Mouse (Mus musculus) hindbrain, embryonic 14.5 days (tissue): ENCODE data around the gene Ttll11. TPM values are rescaled to one million over a fixed set of nuclear protein-coding genes. Genes with fewer than 3 reads are reported as not detected.

Source experiments
- ATAC-seq: fragments of 200-750 bp; cut with Nextera tagmentation; 2 replicates; pipeline ENCODE4 v1.8.0; 2017; ENCODE audit warnings: moderate number of reproducible peaks, mild to moderate bottlenecking, moderate TSS enrichment, moderate library complexity; ENCODE audit not compliant: low FRiP score
- DNase-seq: peaks from one replicate; pipeline ENCODE4 v3.0.0-alpha.2; 2015; ENCODE audit warnings: low spot score
- H3K27ac ChIP-seq: fragments of 300-500 bp; sonication (generic); 2 replicates; pipeline ENCODE4 v1.5.1; 2014; ENCODE audit warnings: mild to moderate bottlenecking, moderate library complexity
- H3K27me3 ChIP-seq: fragments of 300-500 bp; sonication (generic); 2 replicates; pipeline ENCODE4 v1.6.1; 2014; ENCODE audit warnings: mild to moderate bottlenecking, low read length, mixed read lengths; ENCODE audit not compliant: control insufficient read depth, insufficient read depth
- H3K36me3 ChIP-seq: fragments of 300-500 bp; sonication (generic); replicated peaks from 2 replicates; pipeline ENCODE4 v1.6.1; 2014; ENCODE audit not compliant: control insufficient read depth, insufficient read depth
- H3K4me1 ChIP-seq: fragments of 300-500 bp; sonication (generic); replicated peaks from 2 replicates; pipeline ENCODE4 v1.6.1; 2014; ENCODE audit warnings: antibody characterized with exemption, low read length, mixed read lengths; ENCODE audit not compliant: control insufficient read depth, insufficient read depth
- H3K4me2 ChIP-seq: fragments of 300-500 bp; sonication (generic); replicated peaks from 2 replicates; pipeline ENCODE4 v1.6.1; 2014; ENCODE audit warnings: mild to moderate bottlenecking, moderate library complexity
- H3K4me3 ChIP-seq: fragments of 300-500 bp; sonication (generic); replicated peaks from 2 replicates; pipeline ENCODE4 v1.5.1; 2014; ENCODE audit warnings: mild to moderate bottlenecking, low read length
- H3K9ac ChIP-seq: fragments of 300-500 bp; sonication (generic); 2 replicates; pipeline ENCODE4 v1.6.1; 2014
- H3K9me3 ChIP-seq: fragments of 300-500 bp; sonication (generic); 2 replicates; pipeline ENCODE4 v1.6.1; 2016; ENCODE audit warnings: low read length; ENCODE audit not compliant: control insufficient read depth
- WGBS: fragments of 180-500 bp; shearing (Covaris S2); extraction: QIAGEN DNeasy Blood & Tissue Kit; methylation state at CpG from one replicate; pipeline ENCODE4 v1.1.7; 2014; 5-methylcytosine and 5-hydroxymethylcytosine counted together
- polyA plus RNA-seq: library from polyadenylated mRNA; unstranded; fragments of >200 nt; fragmentation: Nextera tagmentation; extraction: Ambion mirVana; gene quantifications from 2 replicates; pipeline ENCODE4 v1.2.1, GENCODE M21; 2014

Ttll11 gene
- polyA plus RNA-seq, 1 experiment from 2014 or later = 6.6 TPM

DNA sequence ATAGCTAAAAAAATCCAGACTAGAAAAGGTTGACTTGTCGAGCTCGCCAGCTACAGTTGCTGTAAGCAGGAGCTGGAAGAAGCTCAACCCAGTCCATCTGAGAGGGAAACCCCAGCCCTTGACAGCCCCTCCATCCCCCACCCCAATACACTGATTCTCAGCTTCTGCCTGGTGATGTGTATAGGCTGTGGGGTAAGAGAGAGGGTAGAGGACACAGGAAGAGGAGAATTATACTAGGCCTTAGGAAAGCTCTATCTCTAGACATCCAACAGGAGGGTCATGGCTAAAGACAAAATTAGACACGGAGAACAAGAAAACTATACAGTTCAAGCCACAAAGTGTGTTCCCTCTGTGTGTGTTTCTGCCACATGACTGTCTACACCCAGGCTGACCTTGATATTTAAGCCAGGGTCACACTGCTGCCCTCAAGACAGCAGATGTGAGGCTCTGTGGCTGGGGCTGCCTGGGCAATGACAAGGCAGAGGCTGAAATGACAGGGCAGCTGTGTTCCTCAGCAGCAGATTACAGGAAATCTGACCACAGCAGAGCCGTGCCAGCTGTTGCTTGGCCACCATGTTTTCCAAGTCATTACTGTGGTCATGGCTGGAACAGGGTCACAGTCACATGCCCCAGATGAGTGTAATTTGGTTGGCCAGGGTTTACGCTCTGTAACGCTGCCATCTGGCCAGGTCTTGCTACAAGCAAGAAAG is 81.1 kb downstream of the Ttll11 start:
- no peak for DNase-seq
- no peaks in the 10 kb centered on the region for H3K4me1 ChIP-seq
- ATAC-seq = no peak

GRCm38 (mm10) chr2:35897125-35897524 is 82.6 kb downstream of the Ttll11 start:
- Histone ChIP-seq H3K9ac (no peak overlapping the region), H3K4me2 (no peak overlapping the region), H3K9me3 (no peaks in the 10 kb centered on the region), H3K27me3 (no peaks in the 10 kb centered on the region), H3K4me3 (no peak overlapping the region), H3K4me1 (no peaks in the 10 kb centered on the region), H3K36me3 (no peaks in the 10 kb centered on the region), H3K27ac (no peak overlapping the region)
- ATAC-seq = no peak
- 83% methylated on average over 2 of the region's 2 CpGs for WGBS
- no peak for DNase-seq

More for the DNA sequence above, 81.1 kb downstream of the Ttll11 start:
- Histone ChIP-seq H3K27ac (no peak overlapping the region), H3K9ac (no peak overlapping the region), H3K4me3 (no peak overlapping the region), H3K36me3 (no peaks in the 10 kb centered on the region), H3K9me3 (no peaks in the 10 kb centered on the region), H3K4me2 (no peak overlapping the region), H3K27me3 (no peaks in the 10 kb centered on the region)
- 83% methylated on average over 6 of the region's 6 CpGs for WGBS

- no peaks in the 10 kb centered on the region for H3K27me3 ChIP-seq
- H3K36me3 ChIP-seq = no peaks in the 10 kb centered on the region
- WGBS = 85% methylated on average over 2 of the region's 2 CpGs
- no peak overlapping the region for H3K4me2 ChIP-seq
- no peaks in the 10 kb centered on the region for H3K9me3 ChIP-seq
- H3K27ac ChIP-seq = no peak overlapping the region
- H3K9ac ChIP-seq = no peak overlapping the region
- DNase-seq (no peak), ATAC-seq (no peak)
- no peak overlapping the region for H3K4me3 ChIP-seq
- H3K4me1 ChIP-seq = no peaks in the 10 kb centered on the region
Measured at GRCm38 (mm10) chr2:35894512-35894911, 85.2 kb downstream of the Ttll11 start.

DNA sequence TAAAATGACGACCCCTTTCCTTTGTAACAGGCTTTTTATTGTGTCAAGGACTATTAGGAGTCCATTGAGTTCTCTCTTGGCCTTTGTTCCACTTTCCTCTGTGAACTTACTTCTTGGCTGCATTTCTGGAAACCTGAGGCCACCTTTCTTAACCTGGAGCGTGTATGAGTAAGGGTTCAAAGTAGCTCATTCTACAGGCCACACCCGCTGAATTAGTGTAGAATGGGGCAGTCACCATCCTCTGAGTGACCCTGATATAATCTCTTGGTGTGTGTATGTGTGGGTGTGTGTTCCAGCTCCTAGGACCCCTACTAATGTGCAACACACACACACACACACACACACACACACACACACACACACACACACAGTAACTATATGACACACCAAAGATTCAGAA is 89.1 kb downstream of the Ttll11 start:
- 82% methylated on average over 3 of the region's 3 CpGs for WGBS
- no peak for ATAC-seq

DNA sequence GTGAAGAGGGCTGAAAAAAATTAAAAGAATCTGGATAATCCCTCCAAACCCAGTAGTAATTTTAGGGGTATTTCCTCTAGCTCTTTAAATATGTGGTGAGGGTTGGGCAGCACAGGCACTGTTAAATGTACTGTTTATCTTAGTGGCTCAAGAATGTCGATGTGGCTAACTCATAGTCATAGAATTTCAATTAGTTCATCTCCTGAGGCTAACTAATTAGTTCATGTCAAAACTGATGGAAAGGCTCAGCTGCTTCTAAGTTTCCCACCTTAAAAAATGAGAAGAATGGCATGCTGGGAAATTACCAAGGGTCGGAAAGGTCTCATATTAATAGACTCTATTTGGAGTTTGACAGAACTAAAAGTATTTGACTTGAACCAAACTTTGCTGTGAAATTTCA is 89.9 kb downstream of the Ttll11 start:
- Histone ChIP-seq H3K27me3 (no peaks in the 10 kb centered on the region), H3K27ac (no peak overlapping the region), H3K4me3 (no peak overlapping the region), H3K4me1 (no peaks in the 10 kb centered on the region), H3K36me3 (no peaks in the 10 kb centered on the region), H3K9me3 (no peaks in the 10 kb centered on the region), H3K9ac (no peak overlapping the region), H3K4me2 (no peak overlapping the region)
- WGBS = 57% methylated on average over 2 of the region's 2 CpGs
- no peak for ATAC-seq
- DNase-seq = no peak

More for the DNA sequence above, 89.1 kb downstream of the Ttll11 start:
- Histone ChIP-seq H3K27ac (no peak overlapping the region), H3K4me3 (no peak overlapping the region), H3K9ac (no peak overlapping the region), H3K4me1 (no peaks in the 10 kb centered on the region), H3K9me3 (no peaks in the 10 kb centered on the region), H3K36me3 (no peaks in the 10 kb centered on the region), H3K4me2 (no peak overlapping the region), H3K27me3 (no peaks in the 10 kb centered on the region)
- no peak for DNase-seq

DNA sequence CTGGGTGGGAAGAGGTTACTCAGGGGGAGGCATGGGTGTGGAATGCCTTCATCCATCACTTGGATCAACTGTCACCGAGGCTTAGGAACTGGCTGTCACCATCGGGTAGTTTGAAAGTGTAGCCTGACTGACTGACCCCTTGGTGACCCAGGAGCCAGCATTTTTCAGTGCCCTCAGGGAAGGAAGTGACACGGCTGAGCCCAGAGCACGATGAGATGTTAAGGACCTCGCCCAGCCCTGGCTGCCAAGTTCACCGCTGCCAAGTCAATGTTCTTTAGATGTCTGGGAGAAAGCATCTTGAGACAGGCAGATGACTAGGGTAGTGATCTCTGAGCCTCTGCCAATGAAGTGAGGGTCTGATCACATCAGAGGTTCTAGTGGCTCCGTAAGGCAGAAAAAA is 95.4 kb downstream of the Ttll11 start:
- H3K4me3 ChIP-seq = no peak overlapping the region
- H3K4me1 ChIP-seq = 0 out of 2 replicates have a peak, but pooled peaks cover 5% of the 10 kb centered on the region
- no peaks in the 10 kb centered on the region for H3K36me3 ChIP-seq
- DNase-seq (no peak), ATAC-seq (no peak)
- WGBS = 64% methylated on average over 7 of the region's 7 CpGs
- no peaks in the 10 kb centered on the region for H3K9me3 ChIP-seq
- H3K9ac ChIP-seq = no peak overlapping the region
- H3K4me2 ChIP-seq = no peak overlapping the region
- no peaks in the 10 kb centered on the region for H3K27me3 ChIP-seq
- H3K27ac ChIP-seq = no peak overlapping the region

GRCm38 (mm10) chr2:35882336-35882987 is 97.3 kb downstream of the Ttll11 start:
- H3K27me3 ChIP-seq = no peaks in the 10 kb centered on the region
- WGBS = 63% methylated on average over 9 of the region's 9 CpGs
- no peak overlapping the region for H3K4me2 ChIP-seq
- no peak overlapping the region for H3K4me3 ChIP-seq
- no peak for ATAC-seq
- H3K9me3 ChIP-seq = no peaks in the 10 kb centered on the region
- H3K9ac ChIP-seq = no peak overlapping the region
- no peaks in the 10 kb centered on the region for H3K36me3 ChIP-seq
- H3K4me1 ChIP-seq = 0 out of 2 replicates have a peak, but pooled peaks cover 5% of the 10 kb centered on the region
- no peak for DNase-seq
- no peak overlapping the region for H3K27ac ChIP-seq

DNA sequence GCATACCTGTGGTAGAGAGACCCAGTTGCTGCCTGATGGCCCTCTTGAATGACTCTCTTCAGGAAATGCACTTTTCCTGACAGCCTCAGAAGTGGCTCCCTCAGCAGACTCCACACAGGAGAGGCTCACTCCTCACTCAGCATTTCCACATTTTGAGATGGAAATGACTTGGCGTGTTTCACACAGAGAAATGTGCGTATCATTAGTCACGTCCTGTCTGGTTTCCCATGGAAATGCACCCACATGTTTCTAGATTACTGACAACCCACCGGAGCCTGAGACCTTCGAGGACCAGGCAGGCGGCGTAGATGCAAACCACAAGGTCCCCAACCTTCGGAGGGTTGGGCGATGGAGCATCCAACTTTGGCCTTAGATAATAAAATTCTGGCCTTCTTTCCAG is 97.8 kb downstream of the Ttll11 start:
- DNase-seq (no peak), ATAC-seq (no peak)
- H3K4me3 ChIP-seq = no peak overlapping the region
- 85% methylated on average over 9 of the region's 9 CpGs for WGBS
- no peaks in the 10 kb centered on the region for H3K36me3 ChIP-seq
- no peaks in the 10 kb centered on the region for H3K27me3 ChIP-seq
- 0 out of 2 replicates have a peak, but pooled peaks cover 5% of the 10 kb centered on the region for H3K4me1 ChIP-seq
- H3K4me2 ChIP-seq = no peak overlapping the region
- H3K9ac ChIP-seq = no peak overlapping the region
- no peaks in the 10 kb centered on the region for H3K9me3 ChIP-seq
- H3K27ac ChIP-seq = no peak overlapping the region

- Histone ChIP-seq H3K4me1 (0 out of 2 replicates have a peak, but pooled peaks cover 5% of the 10 kb centered on the region), H3K4me3 (no peak overlapping the region), H3K27ac (no peak overlapping the region), H3K9me3 (no peaks in the 10 kb centered on the region), H3K36me3 (no peaks in the 10 kb centered on the region), H3K27me3 (no peaks in the 10 kb centered on the region), H3K9ac (no peak overlapping the region), H3K4me2 (no peak overlapping the region)
- ATAC-seq (0 out of 2 replicates have a peak, but pooled peaks have one; percentile 34), DNase-seq (no peak)
- WGBS = 55% methylated on average over 7 of the region's 7 CpGs
Measured at GRCm38 (mm10) chr2:35880362-35880761, 99.4 kb downstream of the Ttll11 start.
